Mouse (Mus musculus): ENCODE measurements around the gene St6galnac1. TPM values are rescaled to one million over a fixed set of nuclear protein-coding genes. Genes with fewer than 3 reads are reported as not detected.

The St6galnac1 gene
- polyA plus RNA-seq, 1 experiment from 2014 or later: not detected

DNA sequence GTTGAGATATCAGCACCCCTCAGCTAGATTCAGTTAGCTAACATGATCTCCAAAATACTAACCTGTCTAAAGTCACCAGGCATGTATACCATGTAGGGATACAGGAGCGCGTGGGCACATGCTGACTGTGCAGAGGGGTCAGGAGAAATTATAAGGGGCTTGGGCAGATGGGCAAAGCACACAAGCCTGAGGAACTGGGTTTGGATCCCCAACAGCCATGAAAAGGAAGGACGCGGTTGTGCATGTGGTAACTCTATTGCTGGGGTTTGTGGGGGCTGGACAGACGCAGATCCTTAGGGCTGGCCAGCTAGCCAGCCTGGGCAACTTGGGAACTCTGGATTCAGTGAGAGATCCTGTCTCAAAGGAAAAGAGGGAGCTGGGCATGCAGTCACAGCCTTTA lies 42.3 kb upstream of the St6galnac1 start:
- peaks cover 35% of the 10 kb centered on the region for H3K4me1 ChIP-seq (ENCODE audit: control insufficient read depth, insufficient read depth, low read length)
- H3K4me2 ChIP-seq (ENCODE audit: low read depth, severe bottlenecking): no peak overlapping the region
- WGBS: 95% methylated on average over 5 of the region's 5 CpGs
- H3K9me3 ChIP-seq (ENCODE audit: control insufficient read depth, low read length): no peaks in the 10 kb centered on the region
- ATAC-seq (ENCODE audit: insufficient number of reproducible peaks, low FRiP score, low TSS enrichment, low read depth) (no peak), DNase-seq (ENCODE audit: low spot score) (no peak)
- no peak overlapping the region for H3K27ac ChIP-seq (replicated peaks; ENCODE audit: low read depth, low read length)
- no peak overlapping the region for H3K9ac ChIP-seq (ENCODE audit: low read length)
- H3K27me3 ChIP-seq (ENCODE audit: control insufficient read depth, insufficient read depth, low read length): no peaks in the 10 kb centered on the region
- no peak overlapping the region for H3K4me3 ChIP-seq (ENCODE audit: low read depth, low read length)
- no peaks in the 10 kb centered on the region for H3K36me3 ChIP-seq (ENCODE audit: control insufficient read depth, insufficient read depth, low read length)

DNA sequence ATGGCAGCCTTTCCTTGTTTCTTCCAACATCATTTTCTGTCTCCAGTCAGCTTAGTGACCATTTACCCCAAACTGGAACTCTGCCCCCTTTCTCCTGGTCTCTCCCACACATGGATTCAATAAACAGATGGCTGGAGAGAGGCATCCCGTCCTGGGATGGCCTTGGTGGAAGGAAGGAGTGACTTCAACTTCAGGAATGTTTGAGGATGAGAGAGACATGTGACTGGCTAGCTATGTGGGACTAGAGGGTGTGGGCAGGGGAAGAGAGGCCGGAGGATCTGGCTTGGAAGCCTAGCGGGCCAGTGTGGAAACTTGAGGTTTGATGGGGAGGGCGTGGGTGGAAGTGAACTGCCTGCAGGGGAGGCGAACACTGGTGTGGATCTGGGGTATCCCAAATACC lies 41.5 kb upstream of the St6galnac1 start:
- Histone ChIP-seq H3K9ac (ENCODE audit: low read length) (no peak overlapping the region), H3K4me2 (ENCODE audit: low read depth, severe bottlenecking) (no peak overlapping the region), H3K9me3 (ENCODE audit: control insufficient read depth, low read length) (no peaks in the 10 kb centered on the region), H3K27ac (replicated peaks; ENCODE audit: low read depth, low read length) (no peak overlapping the region), H3K4me1 (ENCODE audit: control insufficient read depth, insufficient read depth, low read length) (peaks cover 43% of the 10 kb centered on the region), H3K4me3 (ENCODE audit: low read depth, low read length) (no peak overlapping the region), H3K27me3 (ENCODE audit: control insufficient read depth, insufficient read depth, low read length) (no peaks in the 10 kb centered on the region), H3K36me3 (ENCODE audit: control insufficient read depth, insufficient read depth, low read length) (no peaks in the 10 kb centered on the region)
- ATAC-seq (ENCODE audit: insufficient number of reproducible peaks, low FRiP score, low TSS enrichment, low read depth): no peak
- no peak for DNase-seq (ENCODE audit: low spot score)
- WGBS: 77% methylated on average over 5 of the region's 5 CpGs

DNA sequence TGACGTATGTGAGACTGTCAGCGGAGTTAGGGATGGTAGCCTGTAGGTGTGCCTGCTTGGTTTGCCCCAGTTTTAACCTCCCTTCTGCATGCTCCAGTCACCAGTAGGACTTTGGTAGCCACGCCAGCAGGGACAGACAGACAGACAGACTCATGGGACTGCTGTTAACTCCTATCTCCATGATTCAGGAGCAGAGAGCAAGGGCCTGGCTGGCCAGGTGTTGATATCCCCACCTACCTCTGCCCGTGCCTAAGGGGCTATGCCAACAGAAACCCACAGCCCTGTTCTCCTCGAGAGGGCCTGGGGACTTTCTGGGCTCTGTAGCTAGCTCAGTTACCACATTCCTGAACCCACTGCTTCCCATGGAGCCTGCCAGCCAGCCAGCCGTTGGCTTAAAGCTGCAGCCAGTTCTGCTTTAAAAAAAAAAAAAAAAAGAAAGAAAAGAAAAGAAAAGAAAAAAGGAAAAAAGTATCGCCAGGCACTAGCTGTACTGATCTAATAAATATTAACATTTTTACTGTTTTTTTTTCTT lies 39.6 kb upstream of the St6galnac1 start:
- Histone ChIP-seq H3K27ac (replicated peaks; ENCODE audit: low read depth, low read length) (peak overlapping the region; percentile 92), H3K9ac (ENCODE audit: low read length) (peak overlapping the region; percentile 50; the same call in 1 of the 2 replicates), H3K36me3 (ENCODE audit: control insufficient read depth, insufficient read depth, low read length) (no peaks in the 10 kb centered on the region), H3K4me1 (ENCODE audit: control insufficient read depth, insufficient read depth, low read length) (peaks cover 53% of the 10 kb centered on the region), H3K4me3 (ENCODE audit: low read depth, low read length) (no peak overlapping the region), H3K9me3 (ENCODE audit: control insufficient read depth, low read length) (no peaks in the 10 kb centered on the region), H3K27me3 (ENCODE audit: control insufficient read depth, insufficient read depth, low read length) (no peaks in the 10 kb centered on the region), H3K4me2 (ENCODE audit: low read depth, severe bottlenecking) (peak overlapping the region; percentile 25; the same call in 1 of the 2 replicates)
- 27% methylated on average over 7 of the region's 7 CpGs for WGBS
- no peak for DNase-seq (ENCODE audit: low spot score)
- ATAC-seq (ENCODE audit: insufficient number of reproducible peaks, low FRiP score, low TSS enrichment, low read depth): no peak

DNA sequence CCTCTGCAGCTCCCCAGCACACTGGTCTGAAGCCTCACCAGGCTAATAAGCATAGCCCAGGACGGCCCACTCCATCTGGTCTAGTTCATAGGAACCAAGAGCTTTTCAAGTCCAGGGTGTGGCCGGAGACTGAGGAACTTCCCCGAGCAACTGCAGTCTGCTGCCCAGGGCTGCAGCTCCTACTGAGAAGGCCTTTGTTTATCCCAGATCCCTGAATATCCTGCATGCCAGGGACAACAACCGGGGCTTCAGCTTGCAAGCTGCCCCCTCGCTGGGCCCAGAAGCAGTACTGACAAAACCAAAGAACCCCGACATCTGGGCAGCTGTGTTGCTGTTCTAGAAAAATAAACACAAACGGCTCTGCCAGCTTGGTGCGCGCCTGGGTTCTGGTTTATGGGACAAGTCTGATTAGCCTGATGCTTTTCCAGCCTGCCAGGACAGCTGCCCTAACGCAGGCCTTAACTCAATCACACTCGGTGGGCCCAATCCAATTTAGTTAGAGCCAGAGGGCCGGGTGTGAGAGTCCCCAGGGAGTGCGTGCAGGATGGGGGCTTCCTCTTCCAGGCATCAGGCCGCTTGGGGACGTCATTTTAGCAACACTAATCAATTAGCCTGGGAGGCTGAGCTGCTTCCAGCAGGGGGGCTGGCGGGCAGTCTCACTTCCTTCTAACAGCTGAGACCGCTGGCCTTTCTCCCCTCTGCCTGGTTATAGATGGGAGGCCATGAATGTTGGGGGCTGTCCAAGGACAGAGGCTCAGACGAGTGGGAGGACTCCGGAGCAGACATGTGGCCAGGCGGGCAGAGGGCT lies 39.0 kb upstream of the St6galnac1 start:
- Histone ChIP-seq H3K4me1 (ENCODE audit: control insufficient read depth, insufficient read depth, low read length) (peaks cover 54% of the 10 kb centered on the region), H3K9ac (ENCODE audit: low read length) (peak overlapping the region; percentile 50), H3K36me3 (ENCODE audit: control insufficient read depth, insufficient read depth, low read length) (no peaks in the 10 kb centered on the region), H3K4me2 (ENCODE audit: low read depth, severe bottlenecking) (peak overlapping the region; percentile 25; the same call in 1 of the 2 replicates), H3K27me3 (ENCODE audit: control insufficient read depth, insufficient read depth, low read length) (no peaks in the 10 kb centered on the region), H3K4me3 (ENCODE audit: low read depth, low read length) (no peak overlapping the region), H3K9me3 (ENCODE audit: control insufficient read depth, low read length) (no peaks in the 10 kb centered on the region), H3K27ac (replicated peaks; ENCODE audit: low read depth, low read length) (peak overlapping the region; percentile 92)
- peak; percentile 76 for DNase-seq (ENCODE audit: low spot score)
- WGBS: 7% methylated on average over 20 of the region's 20 CpGs
- ATAC-seq (ENCODE audit: insufficient number of reproducible peaks, low FRiP score, low TSS enrichment, low read depth): no peak; the same call in 1 of the 2 replicates

DNA sequence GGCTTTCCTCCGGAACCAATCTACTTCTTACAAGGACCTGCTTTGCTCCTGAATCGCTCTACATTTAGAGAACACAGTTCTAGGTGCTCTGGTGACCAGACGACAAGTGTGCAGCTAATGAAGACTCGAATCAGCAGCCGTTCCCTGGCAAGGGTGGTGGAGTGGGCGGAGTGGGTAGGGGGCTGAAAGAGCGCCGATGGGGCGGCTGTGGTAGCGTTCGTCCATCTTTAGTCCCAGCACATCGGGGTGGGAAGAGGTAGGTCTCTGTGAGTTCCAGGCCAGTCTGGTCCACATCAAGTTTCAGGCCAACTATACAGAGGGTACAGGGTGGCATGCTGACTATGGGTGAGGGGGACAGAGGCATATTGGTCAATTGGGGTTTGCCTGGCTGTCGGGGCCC lies 38.3 kb upstream of the St6galnac1 start:
- WGBS: 78% methylated on average over 13 of the region's 13 CpGs
- Histone ChIP-seq H3K36me3 (ENCODE audit: control insufficient read depth, insufficient read depth, low read length) (no peaks in the 10 kb centered on the region), H3K4me1 (ENCODE audit: control insufficient read depth, insufficient read depth, low read length) (peaks cover 49% of the 10 kb centered on the region), H3K4me3 (ENCODE audit: low read depth, low read length) (no peak overlapping the region), H3K4me2 (ENCODE audit: low read depth, severe bottlenecking) (no peak overlapping the region), H3K9me3 (ENCODE audit: control insufficient read depth, low read length) (no peaks in the 10 kb centered on the region), H3K27me3 (ENCODE audit: control insufficient read depth, insufficient read depth, low read length) (no peaks in the 10 kb centered on the region), H3K27ac (replicated peaks; ENCODE audit: low read depth, low read length) (peak overlapping the region; percentile 92), H3K9ac (ENCODE audit: low read length) (no peak overlapping the region)
- no peak for DNase-seq (ENCODE audit: low spot score)
- no peak for ATAC-seq (ENCODE audit: insufficient number of reproducible peaks, low FRiP score, low TSS enrichment, low read depth)

DNA sequence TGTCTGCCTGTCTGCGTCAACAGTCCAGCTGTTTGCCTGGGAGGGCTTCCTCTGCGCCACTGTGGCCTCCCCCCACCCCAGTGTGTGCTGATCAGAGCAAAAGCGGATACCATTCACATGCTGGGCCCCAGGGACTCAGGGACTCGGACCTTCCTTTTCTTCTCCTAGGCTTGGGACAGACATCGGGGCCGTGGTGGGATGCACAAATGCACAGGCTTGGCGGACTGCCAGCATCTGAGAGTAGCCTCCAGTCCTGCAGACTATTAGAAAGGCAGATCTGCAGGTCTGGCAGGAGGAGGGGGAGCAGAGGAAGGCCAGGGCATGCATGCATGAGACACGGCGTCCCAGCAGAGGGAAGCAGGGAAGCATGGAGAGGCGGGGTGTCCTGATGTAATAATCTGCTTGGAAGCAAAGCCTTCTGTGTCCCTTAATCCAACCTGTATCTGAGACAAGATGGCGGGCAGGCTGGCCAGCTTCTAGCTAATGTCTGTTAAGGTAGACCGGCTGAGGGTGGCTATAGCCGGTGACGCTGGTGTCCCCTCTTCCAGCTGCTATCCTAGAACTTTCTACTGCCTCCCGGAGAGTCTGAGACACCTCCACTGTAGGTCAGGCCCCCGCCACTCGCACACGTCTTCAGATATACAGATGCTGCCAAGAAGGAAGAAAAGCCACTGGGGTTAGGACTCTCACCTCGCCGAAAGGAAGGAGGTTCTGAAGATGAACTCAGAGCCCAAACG lies 37.7 kb upstream of the St6galnac1 start:
- Histone ChIP-seq H3K27ac (replicated peaks; ENCODE audit: low read depth, low read length) (peak overlapping the region; percentile 4; the same call in 1 of the 2 replicates), H3K36me3 (ENCODE audit: control insufficient read depth, insufficient read depth, low read length) (no peaks in the 10 kb centered on the region), H3K9ac (ENCODE audit: low read length) (no peak overlapping the region), H3K9me3 (ENCODE audit: control insufficient read depth, low read length) (no peaks in the 10 kb centered on the region), H3K4me2 (ENCODE audit: low read depth, severe bottlenecking) (no peak overlapping the region), H3K4me1 (ENCODE audit: control insufficient read depth, insufficient read depth, low read length) (peaks cover 48% of the 10 kb centered on the region), H3K4me3 (ENCODE audit: low read depth, low read length) (no peak overlapping the region), H3K27me3 (ENCODE audit: control insufficient read depth, insufficient read depth, low read length) (no peaks in the 10 kb centered on the region)
- DNase-seq (ENCODE audit: low spot score): peak; percentile 66
- ATAC-seq (ENCODE audit: insufficient number of reproducible peaks, low FRiP score, low TSS enrichment, low read depth): no peak
- 53% methylated on average over 21 of the region's 21 CpGs for WGBS

DNA sequence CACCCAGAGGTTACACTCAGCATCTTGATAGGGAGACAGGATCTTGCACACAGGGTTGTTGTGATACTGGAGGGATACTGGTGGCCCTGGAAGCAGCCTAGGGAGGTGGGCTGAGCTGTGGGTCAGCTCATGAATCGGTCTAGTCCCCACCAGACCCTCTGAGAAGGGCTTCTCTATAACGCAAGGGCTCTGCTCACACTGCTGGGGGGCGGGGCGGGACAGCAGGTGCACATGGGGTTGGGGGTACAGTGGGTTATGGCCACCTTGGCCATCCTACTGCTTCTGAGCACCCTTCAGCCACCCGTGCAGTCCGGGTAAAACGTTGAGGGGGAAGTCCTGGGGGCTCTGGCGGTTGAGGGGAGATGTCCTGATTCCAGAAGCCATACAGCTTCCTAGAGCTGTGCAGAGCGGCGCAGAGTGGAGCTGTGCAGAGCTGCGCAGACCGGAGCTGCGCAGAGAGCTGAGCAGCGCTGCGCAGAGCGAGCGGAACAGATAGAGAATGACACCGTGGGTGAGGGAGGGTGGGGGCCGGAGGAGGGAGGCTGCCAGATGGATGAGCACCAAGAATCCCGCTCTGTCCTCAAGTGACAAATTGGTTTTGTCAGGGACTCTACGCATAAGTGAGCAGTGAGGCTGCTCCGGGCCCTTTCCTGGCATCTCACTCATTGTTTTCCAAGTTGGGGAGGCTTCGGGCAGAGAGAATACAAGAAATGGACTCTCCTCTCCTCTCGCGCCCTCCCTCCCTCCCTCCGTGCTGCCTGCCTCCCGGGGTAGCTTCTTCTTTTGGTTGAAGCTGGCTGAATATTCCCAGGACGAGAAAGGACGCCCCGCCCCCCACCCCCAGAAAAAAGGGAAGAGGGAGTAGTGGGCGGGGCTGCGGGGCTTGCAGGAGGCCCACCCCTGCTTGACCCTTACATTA lies 35.9 kb upstream of the St6galnac1 start:
- H3K4me1 ChIP-seq (ENCODE audit: control insufficient read depth, insufficient read depth, low read length): peaks cover 49% of the 10 kb centered on the region
- ATAC-seq (ENCODE audit: insufficient number of reproducible peaks, low FRiP score, low TSS enrichment, low read depth) (peak; percentile 59; the same call in 1 of the 2 replicates), DNase-seq (ENCODE audit: low spot score) (peak; percentile 52)
- H3K4me2 ChIP-seq (ENCODE audit: low read depth, severe bottlenecking): peak overlapping the region; percentile 70
- peak overlapping the region; percentile 36; the same call in 1 of the 2 replicates for H3K27ac ChIP-seq (replicated peaks; ENCODE audit: low read depth, low read length)
- 9% methylated on average over 30 of the region's 32 CpGs for WGBS
- no peaks in the 10 kb centered on the region for H3K9me3 ChIP-seq (ENCODE audit: control insufficient read depth, low read length)
- no peaks in the 10 kb centered on the region for H3K36me3 ChIP-seq (ENCODE audit: control insufficient read depth, insufficient read depth, low read length)
- peak overlapping the region; percentile 29 for H3K4me3 ChIP-seq (ENCODE audit: low read depth, low read length)
- H3K27me3 ChIP-seq (ENCODE audit: control insufficient read depth, insufficient read depth, low read length): no peaks in the 10 kb centered on the region
- peak overlapping the region; percentile 13; the same call in 1 of the 2 replicates for H3K9ac ChIP-seq (ENCODE audit: low read length)

All from limb, embryonic 11.5 days (tissue).